Mouse (Mus musculus) E14TG2a.4 (cell line): ENCODE results near the gene Kcnn4.

Source experiments
- CTCF ChIP-seq: conservative IDR thresholded peaks from 2 replicates; pipeline ENCODE4 v1.5.1; 2014; ENCODE audit warnings: low read length
- NANOG ChIP-seq: IDR thresholded peaks from 2 replicates; pipeline ENCODE4 v1.6.1; 2014; ENCODE audit warnings: borderline replicate concordance, low read length, mixed read lengths

GRCm38 (mm10) chr7:24387059-24387556 is 17.0 kb downstream of the Kcnn4 start:
- no peak for TF ChIP-seq CTCF
- TF ChIP-seq NANOG, result no peak
